10 mouse cellular contexts compared by ENCODE assay signal in genomic region chr7:34317901-34318476, GRCm38 (mm10). TPM values are rescaled to one million over a fixed set of nuclear protein-coding genes. Genes with fewer than 3 reads are reported as not detected.
DNase-seq lines count a peak whose midpoint lies in the region; ATAC-seq and TF ChIP-seq lines count a peak whose summit lies in the region.
"Had no signal": no experiment of that assay in that cellular context is flagged by ENCODE, and none has a peak within 500 bp of the region (broad histone marks: within the 10 kb centered on the region; RNA-seq: fewer than 3 reads in every experiment).

No protein-coding gene starts in this region.

- no peaks in the 10 kb centered on the region for H3K27me3 ChIP-seq in kidney, embryonic 15.5 days
- H3K27me3 ChIP-seq in intestine, postnatal 0 days (replicated peaks; ENCODE audit: control insufficient read depth, insufficient read depth, low read length), result no peaks in the 10 kb centered on the region

- no peak overlapping the region for H3K9ac ChIP-seq in kidney, embryonic 15.5 days
- H3K9ac ChIP-seq in intestine, postnatal 0 days (ENCODE audit: low read depth, low read length), result no peak overlapping the region

- peak; percentile 29; the same call in 1 of the 2 replicates for TF ChIP-seq CTCF in intestine, postnatal 0 days (IDR thresholded peaks at IDR 0.05; ENCODE audit: low read depth)

- H3K9me3 ChIP-seq in kidney, embryonic 15.5 days (replicated peaks), result no peaks in the 10 kb centered on the region
- no peaks in the 10 kb centered on the region for H3K9me3 ChIP-seq in intestine, postnatal 0 days (ENCODE audit: control insufficient read depth)
- H3K9me3 ChIP-seq: G1E had no signal

- no peak for ATAC-seq in kidney, embryonic 15.5 days (replicated peaks; ENCODE audit: low FRiP score)
- ATAC-seq in intestine, postnatal 0 days, result no peak
- no peak for ATAC-seq in monocyte, adult 5-6 weeks (replicated peaks; ENCODE audit: insufficient number of reproducible peaks, low FRiP score, low TSS enrichment, poor library complexity, severe bottlenecking)
- ATAC-seq in inflammation-experienced regulatory T-cells, adult 6 months, result no peak

- H3K27ac ChIP-seq in kidney, embryonic 15.5 days, result peak overlapping the region; percentile 78
- peak overlapping the region; percentile 50 for H3K27ac ChIP-seq in intestine, postnatal 0 days (ENCODE audit: low read depth, low read length)

- WGBS in kidney, embryonic 15.5 days, result 62% methylated on average over 7 of the region's 7 CpGs
- 52% methylated on average over 7 of the region's 7 CpGs for WGBS in intestine, postnatal 0 days

- no peak overlapping the region for H3K4me3 ChIP-seq in kidney, embryonic 15.5 days (replicated peaks)
- H3K4me3 ChIP-seq in intestine, postnatal 0 days (ENCODE audit: low read depth, low read length), result no peak overlapping the region
- H3K4me3 ChIP-seq: erythroblast, embryonic 14.5 days had no signal

- DNase-seq in kidney, adult 9 months, result no peak
- DNase-seq in adrenal gland, adult 2 months, result peak; percentile 72
- DNase-seq in gastrocnemius, postnatal 10 days, result peak; percentile 71
- DNase-seq in ovary, postnatal 14 days (ENCODE audit: low spot score), result peak; percentile 50

- no peak overlapping the region for H3K4me2 ChIP-seq in kidney, embryonic 15.5 days
- H3K4me2 ChIP-seq in intestine, postnatal 0 days (replicated peaks; ENCODE audit: low read depth), result no peak overlapping the region

- no peaks in the 10 kb centered on the region for H3K36me3 ChIP-seq in kidney, embryonic 15.5 days
- no peaks in the 10 kb centered on the region for H3K36me3 ChIP-seq in intestine, postnatal 0 days (ENCODE audit: control insufficient read depth, insufficient read depth)
- H3K36me3 ChIP-seq: G1E had no signal

- peaks cover 20% of the 10 kb centered on the region for H3K4me1 ChIP-seq in kidney, embryonic 15.5 days
- no peaks in the 10 kb centered on the region; the same call in 1 of the 2 replicates for H3K4me1 ChIP-seq in intestine, postnatal 0 days (replicated peaks; ENCODE audit: control insufficient read depth, insufficient read depth, low read length)

RNA-seq across cellular contexts. Expression of gene 4931406P16Rik, which starts 4.6 kb away (rescaled TPM):
- polyA plus RNA-seq in kidney, embryonic 15.5 days (2015; fragmentation: Nextera tagmentation; extraction: Ambion mirVana), result 38.4 and 41.5 TPM in 2 replicates
- total RNA-seq in adrenal gland, adult 2 months (2021), result 10 to 100 TPM; 57.9 to 68.4 TPM
- polyA plus RNA-seq in adrenal gland, adult 2 months (2012; rRNA removed), result 40.3 and 44.5 TPM in 2 replicates
- total RNA-seq in gastrocnemius, postnatal 10 days (2021), result 10 to 100 TPM; 51.2 to 64.1 TPM
- polyA plus RNA-seq in intestine, postnatal 0 days (2015; fragmentation: Nextera tagmentation; extraction: Ambion mirVana), result 18.6 and 21.2 TPM in 2 replicates
- total RNA-seq in monocyte, adult 5-6 weeks (2017), result 28.1 to 42.2 TPM (median 28.8 TPM) in 3 replicates
- polyA plus RNA-seq in inflammation-experienced regulatory T-cells, adult 6 months (2017; shearing (Covaris generic)), result 10 to 100 TPM; 25.3 to 31.5 (median 30.0) TPM
